Mouse (Mus musculus): ENCODE measurements around the gene Fscn2.

Gene Fscn2

GRCm38 (mm10) chr11:120360062-120360461 lies 1.3 kb upstream of the Fscn2 start:
- DNase-seq (ENCODE audit: low spot score): no peak

GRCm38 (mm10) chr11:120360755-120361154 lies 579 bp upstream of the Fscn2 start:
- DNase-seq (ENCODE audit: low spot score): no peak

GRCm38 (mm10) chr11:120362891-120363290 lies 1.6 kb downstream of the Fscn2 start:
- DNase-seq (ENCODE audit: low spot score): no peak

GRCm38 (mm10) chr11:120366443-120367027 lies 5.2 kb downstream of the Fscn2 start:
- no peak for DNase-seq (ENCODE audit: low spot score)

GRCm38 (mm10) chr11:120369656-120370055 lies 8.3 kb downstream of the Fscn2 start:
- DNase-seq (ENCODE audit: low spot score): peak; percentile 44

GRCm38 (mm10) chr11:120373025-120373424 lies 11.7 kb downstream of the Fscn2 start:
- DNase-seq (ENCODE audit: low spot score): no peak

- DNase-seq (ENCODE audit: low spot score): no peak
Observed at GRCm38 (mm10) chr11:120373820-120374586, 12.7 kb downstream of the Fscn2 start.

- DNase-seq (ENCODE audit: low spot score): no peak
Observed at GRCm38 (mm10) chr11:120375324-120375723, 14.0 kb downstream of the Fscn2 start.

GRCm38 (mm10) chr11:120376302-120377160 lies 15.2 kb downstream of the Fscn2 start:
- no peak for DNase-seq (ENCODE audit: low spot score)

GRCm38 (mm10) chr11:120377337-120377736 lies 16.0 kb downstream of the Fscn2 start:
- no peak for DNase-seq (ENCODE audit: low spot score)

- DNase-seq (ENCODE audit: low spot score): no peak
Observed at GRCm38 (mm10) chr11:120378031-120378610, 16.8 kb downstream of the Fscn2 start.

GRCm38 (mm10) chr11:120378611-120379540 lies 17.5 kb downstream of the Fscn2 start, which contains the start of gene Faap100:
TSS of gene Faap100 (minus strand) at chr11:120378764.
- DNase-seq (ENCODE audit: low spot score): peak; percentile 88

GRCm38 (mm10) chr11:120380271-120380670 lies 18.9 kb downstream of the Fscn2 start:
- no peak for DNase-seq (ENCODE audit: low spot score)

- DNase-seq (ENCODE audit: low spot score): no peak
Observed at GRCm38 (mm10) chr11:120381157-120381556, 19.8 kb downstream of the Fscn2 start.

- no peak for DNase-seq (ENCODE audit: low spot score)
Observed at GRCm38 (mm10) chr11:120382509-120382908, 21.2 kb downstream of the Fscn2 start.

- DNase-seq (ENCODE audit: low spot score): no peak
Observed at GRCm38 (mm10) chr11:120386632-120387031, 25.3 kb downstream of the Fscn2 start.

- no peak for DNase-seq (ENCODE audit: low spot score)
Observed at GRCm38 (mm10) chr11:120387157-120387556, 25.8 kb downstream of the Fscn2 start.

GRCm38 (mm10) chr11:120388580-120388979 lies 27.2 kb downstream of the Fscn2 start:
- DNase-seq (ENCODE audit: low spot score): no peak

- DNase-seq (ENCODE audit: low spot score): no peak
Observed at GRCm38 (mm10) chr11:120395661-120396060, 34.3 kb downstream of the Fscn2 start.

GRCm38 (mm10) chr11:120397602-120398001 lies 36.3 kb downstream of the Fscn2 start:
- DNase-seq (ENCODE audit: low spot score): no peak

- DNase-seq (ENCODE audit: low spot score): no peak
Observed at GRCm38 (mm10) chr11:120399319-120399718, 38.0 kb downstream of the Fscn2 start.

Data from yolk sac, embryonic 10.5 days (tissue).